Mouse (Mus musculus): ENCODE measurements around the gene Rest. TPM values are rescaled to one million over a fixed set of nuclear protein-coding genes. Genes with fewer than 3 reads are reported as not detected.
A peak's percentile ranks its signal among the peaks of the same experiment; 100 is the strongest.

Rest gene
- polyA plus RNA-seq, 1 experiment from 2014 or later = 20.5 TPM

- no peaks in the 10 kb centered on the region for H3K36me3 ChIP-seq
- H3K9me3 ChIP-seq = no peaks in the 10 kb centered on the region
- H3K4me3 ChIP-seq = no peak overlapping the region
- 75% methylated on average over 9 of the region's 9 CpGs for WGBS
- no peak overlapping the region for H3K9ac ChIP-seq (replicated peaks)
- H3K27me3 ChIP-seq = no peaks in the 10 kb centered on the region
- no peak overlapping the region for H3K4me2 ChIP-seq (replicated peaks)
- no peak overlapping the region for H3K27ac ChIP-seq (replicated peaks)
- peaks cover 8% of the 10 kb centered on the region for H3K4me1 ChIP-seq
- no peak for ATAC-seq (ENCODE audit: low FRiP score, low read depth)
Observed at GRCm38 (mm10) chr5:77250083-77250482, 15.2 kb upstream of the Rest start.

DNA sequence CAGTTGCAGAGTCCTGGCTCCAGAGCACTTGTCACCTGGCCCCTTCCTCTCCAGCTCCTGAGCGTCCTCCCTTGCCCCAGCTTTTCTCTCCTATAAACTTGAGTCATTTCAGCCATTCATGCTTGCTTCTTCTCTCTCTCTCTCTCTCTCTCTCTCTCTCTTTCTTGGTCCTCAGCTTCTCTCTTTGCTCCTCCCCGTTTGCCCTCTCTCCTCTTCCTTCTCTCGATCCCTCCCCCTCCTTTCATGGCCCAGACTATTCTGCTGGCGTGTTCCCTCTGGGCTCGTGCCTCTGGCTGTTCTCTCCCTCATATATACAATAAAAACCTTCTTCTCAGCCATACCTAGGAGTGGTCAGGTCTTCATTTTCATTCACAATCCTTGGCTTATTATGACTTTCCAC is 13.6 kb upstream of the Rest start:
- H3K4me1 ChIP-seq = no peaks in the 10 kb centered on the region
- no peak overlapping the region for H3K9ac ChIP-seq (replicated peaks)
- 45% methylated on average over 5 of the region's 5 CpGs for WGBS
- H3K27me3 ChIP-seq = no peaks in the 10 kb centered on the region
- H3K9me3 ChIP-seq = no peaks in the 10 kb centered on the region
- no peak overlapping the region for H3K4me3 ChIP-seq
- no peak overlapping the region for H3K27ac ChIP-seq (replicated peaks)
- no peak overlapping the region for H3K4me2 ChIP-seq (replicated peaks)
- no peak for ATAC-seq (ENCODE audit: low FRiP score, low read depth)
- H3K36me3 ChIP-seq = no peaks in the 10 kb centered on the region

DNA sequence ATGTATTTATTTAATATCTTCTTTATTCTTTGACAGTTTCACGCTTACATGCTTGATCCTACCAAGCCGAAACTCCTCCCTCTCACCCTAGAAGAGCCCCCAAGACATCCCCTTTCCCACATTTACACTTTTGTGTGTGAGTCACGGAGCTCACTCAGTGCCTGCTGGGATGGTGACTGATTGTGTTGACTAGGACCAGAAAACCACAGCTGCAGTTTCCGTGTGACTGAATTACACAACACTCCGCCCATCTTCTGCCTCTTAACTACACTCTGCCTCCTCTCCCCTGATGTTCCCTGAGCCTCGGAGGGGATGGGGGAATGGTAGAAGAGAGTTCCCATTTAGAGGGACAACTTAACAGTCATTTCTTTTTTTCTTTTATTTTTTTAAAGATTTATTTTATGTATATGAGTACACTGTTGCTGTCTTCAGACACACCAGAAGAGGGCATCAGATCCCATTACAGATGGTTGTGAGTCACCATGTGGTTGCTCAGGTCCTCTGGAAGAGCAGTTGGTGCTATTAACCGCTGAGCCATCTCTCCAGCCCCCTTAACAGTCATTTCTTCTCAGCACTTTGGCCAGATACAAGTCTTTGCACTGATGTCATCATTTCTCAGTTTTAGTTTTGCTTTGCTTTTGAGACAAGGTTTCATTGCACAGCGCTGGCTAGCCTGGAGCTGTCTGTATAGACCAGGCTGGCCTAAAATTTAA is 13.0 kb upstream of the Rest start:
- H3K9me3 ChIP-seq = no peaks in the 10 kb centered on the region
- no peak for ATAC-seq (ENCODE audit: low FRiP score, low read depth)
- H3K27ac ChIP-seq (replicated peaks) = no peak overlapping the region
- H3K4me3 ChIP-seq = no peak overlapping the region
- no peaks in the 10 kb centered on the region for H3K4me1 ChIP-seq
- H3K36me3 ChIP-seq = no peaks in the 10 kb centered on the region
- H3K4me2 ChIP-seq (replicated peaks) = no peak overlapping the region
- 71% methylated on average over 8 of the region's 8 CpGs for WGBS
- no peaks in the 10 kb centered on the region for H3K27me3 ChIP-seq
- H3K9ac ChIP-seq (replicated peaks) = no peak overlapping the region

GRCm38 (mm10) chr5:77253154-77253553 is 12.1 kb upstream of the Rest start:
- ATAC-seq (ENCODE audit: low FRiP score, low read depth) = no peak
- 82% methylated on average over 1 of the region's 1 CpGs for WGBS
- H3K4me3 ChIP-seq = no peak overlapping the region
- no peaks in the 10 kb centered on the region for H3K4me1 ChIP-seq
- H3K27me3 ChIP-seq = no peaks in the 10 kb centered on the region
- no peak overlapping the region for H3K9ac ChIP-seq (replicated peaks)
- no peak overlapping the region for H3K27ac ChIP-seq (replicated peaks)
- H3K36me3 ChIP-seq = no peaks in the 10 kb centered on the region
- no peak overlapping the region for H3K4me2 ChIP-seq (replicated peaks)
- no peaks in the 10 kb centered on the region for H3K9me3 ChIP-seq

GRCm38 (mm10) chr5:77254402-77254801 is 10.9 kb upstream of the Rest start:
- no peaks in the 10 kb centered on the region for H3K4me1 ChIP-seq
- no peak overlapping the region for H3K4me2 ChIP-seq (replicated peaks)
- no peaks in the 10 kb centered on the region for H3K9me3 ChIP-seq
- H3K9ac ChIP-seq (replicated peaks) = no peak overlapping the region
- H3K27ac ChIP-seq (replicated peaks) = no peak overlapping the region
- 63% methylated on average over 3 of the region's 3 CpGs for WGBS
- no peak overlapping the region for H3K4me3 ChIP-seq
- H3K27me3 ChIP-seq = peaks cover under 1% of the 10 kb centered on the region; the same call in 1 of the 2 replicates
- no peak for ATAC-seq (ENCODE audit: low FRiP score, low read depth)
- H3K36me3 ChIP-seq = no peaks in the 10 kb centered on the region

GRCm38 (mm10) chr5:77257603-77258002 is 7.7 kb upstream of the Rest start:
- no peak overlapping the region for H3K4me2 ChIP-seq (replicated peaks)
- no peak overlapping the region for H3K27ac ChIP-seq (replicated peaks)
- H3K9ac ChIP-seq (replicated peaks) = no peak overlapping the region
- H3K4me3 ChIP-seq = no peak overlapping the region
- WGBS = 81% methylated on average over 3 of the region's 3 CpGs
- no peak for ATAC-seq (ENCODE audit: low FRiP score, low read depth)
- no peaks in the 10 kb centered on the region for H3K9me3 ChIP-seq
- no peaks in the 10 kb centered on the region for H3K36me3 ChIP-seq
- peaks cover 16% of the 10 kb centered on the region for H3K27me3 ChIP-seq
- peaks cover 16% of the 10 kb centered on the region for H3K4me1 ChIP-seq

- H3K9ac ChIP-seq (replicated peaks) = no peak overlapping the region
- no peak overlapping the region for H3K27ac ChIP-seq (replicated peaks)
- peaks cover 24% of the 10 kb centered on the region for H3K27me3 ChIP-seq
- ATAC-seq (ENCODE audit: low FRiP score, low read depth) = no peak
- no peaks in the 10 kb centered on the region for H3K36me3 ChIP-seq
- no peak overlapping the region for H3K4me3 ChIP-seq
- H3K4me2 ChIP-seq (replicated peaks) = no peak overlapping the region
- H3K9me3 ChIP-seq = no peaks in the 10 kb centered on the region
- peaks cover 16% of the 10 kb centered on the region for H3K4me1 ChIP-seq
Observed at GRCm38 (mm10) chr5:77259315-77259714, 6.0 kb upstream of the Rest start.

- no peak for ATAC-seq (ENCODE audit: low FRiP score, low read depth)
- Histone ChIP-seq H3K36me3 (no peaks in the 10 kb centered on the region), H3K4me2 (replicated peaks) (no peak overlapping the region), H3K27ac (replicated peaks) (no peak overlapping the region), H3K9me3 (no peaks in the 10 kb centered on the region), H3K9ac (replicated peaks) (no peak overlapping the region), H3K4me1 (peaks cover 16% of the 10 kb centered on the region), H3K27me3 (peaks cover 26% of the 10 kb centered on the region), H3K4me3 (no peak overlapping the region)
- 52% methylated on average over 6 of the region's 6 CpGs for WGBS
Observed at GRCm38 (mm10) chr5:77260141-77260540, 5.2 kb upstream of the Rest start.

GRCm38 (mm10) chr5:77261137-77261536 is 4.2 kb upstream of the Rest start:
- WGBS = 71% methylated on average over 4 of the region's 4 CpGs
- H3K4me2 ChIP-seq (replicated peaks) = no peak overlapping the region
- H3K27ac ChIP-seq (replicated peaks) = no peak overlapping the region
- ATAC-seq (ENCODE audit: low FRiP score, low read depth) = no peak
- no peak overlapping the region for H3K9ac ChIP-seq (replicated peaks)
- H3K4me3 ChIP-seq = no peak overlapping the region
- H3K9me3 ChIP-seq = no peaks in the 10 kb centered on the region
- peaks cover 16% of the 10 kb centered on the region for H3K4me1 ChIP-seq
- H3K27me3 ChIP-seq = peaks cover 26% of the 10 kb centered on the region
- no peaks in the 10 kb centered on the region for H3K36me3 ChIP-seq

DNA sequence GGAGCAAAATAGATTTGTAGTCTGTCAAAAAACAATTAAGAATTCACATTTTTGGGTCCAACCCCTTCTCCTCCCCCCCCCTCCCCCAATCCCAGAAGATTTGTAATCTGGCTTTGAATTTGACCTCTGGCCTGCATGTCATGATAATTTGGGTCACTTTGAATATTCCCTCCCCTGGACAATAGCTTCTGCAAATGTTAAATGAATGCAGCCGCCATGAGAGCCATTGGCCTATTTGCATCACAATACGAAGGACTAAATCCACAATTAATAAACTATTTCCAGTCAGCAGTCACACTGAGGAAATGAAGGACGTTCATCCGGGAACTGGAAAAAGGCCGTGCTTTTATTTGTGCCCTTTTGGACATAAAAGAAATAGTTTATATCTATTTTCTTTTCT is 3.2 kb upstream of the Rest start:
- 14% methylated on average over 5 of the region's 5 CpGs for WGBS
- ATAC-seq (ENCODE audit: low FRiP score, low read depth) = no peak

DNA sequence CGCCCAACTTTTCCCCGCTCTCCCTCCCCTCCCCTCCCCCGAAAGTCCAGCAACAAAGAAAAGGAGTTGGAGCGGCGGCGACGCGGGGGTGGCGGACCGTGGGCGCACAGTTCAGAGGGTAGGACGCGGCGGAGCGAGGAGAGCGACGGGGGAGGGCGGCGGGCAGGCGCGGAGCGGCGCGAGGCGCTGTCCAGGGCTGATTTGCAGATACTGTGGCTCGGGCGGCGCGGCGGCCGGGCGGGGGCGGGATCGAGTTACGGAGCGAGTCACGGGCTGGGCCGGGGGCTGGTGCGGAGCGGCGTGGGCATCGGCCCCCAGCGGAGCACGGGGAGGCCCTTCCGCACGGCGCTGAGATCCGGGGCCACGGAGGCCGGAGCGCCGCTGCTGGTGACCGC is 377 bp downstream of the Rest start:
- Histone ChIP-seq H3K4me1 (peaks cover 24% of the 10 kb centered on the region), H3K9me3 (0 out of 2 replicates have a peak, but pooled peaks cover 2% of the 10 kb centered on the region), H3K36me3 (peaks cover 20% of the 10 kb centered on the region), H3K4me2 (replicated peaks) (peak overlapping the region; percentile 84), H3K4me3 (peak overlapping the region; percentile 86), H3K27me3 (peaks cover 16% of the 10 kb centered on the region), H3K27ac (replicated peaks) (peak overlapping the region; percentile 88), H3K9ac (replicated peaks) (peak overlapping the region; percentile 90)
- WGBS = under 1% methylated on average over 42 of the region's 53 CpGs
- ATAC-seq (ENCODE audit: low FRiP score, low read depth) = peak; percentile 79

More for the DNA sequence above, 3.2 kb upstream of the Rest start:
- Histone ChIP-seq H3K4me2 (replicated peaks) (no peak overlapping the region), H3K9ac (replicated peaks) (no peak overlapping the region), H3K27me3 (peaks cover 26% of the 10 kb centered on the region), H3K27ac (replicated peaks) (no peak overlapping the region), H3K36me3 (no peaks in the 10 kb centered on the region), H3K4me3 (no peak overlapping the region), H3K4me1 (peaks cover 18% of the 10 kb centered on the region), H3K9me3 (no peaks in the 10 kb centered on the region)

DNA sequence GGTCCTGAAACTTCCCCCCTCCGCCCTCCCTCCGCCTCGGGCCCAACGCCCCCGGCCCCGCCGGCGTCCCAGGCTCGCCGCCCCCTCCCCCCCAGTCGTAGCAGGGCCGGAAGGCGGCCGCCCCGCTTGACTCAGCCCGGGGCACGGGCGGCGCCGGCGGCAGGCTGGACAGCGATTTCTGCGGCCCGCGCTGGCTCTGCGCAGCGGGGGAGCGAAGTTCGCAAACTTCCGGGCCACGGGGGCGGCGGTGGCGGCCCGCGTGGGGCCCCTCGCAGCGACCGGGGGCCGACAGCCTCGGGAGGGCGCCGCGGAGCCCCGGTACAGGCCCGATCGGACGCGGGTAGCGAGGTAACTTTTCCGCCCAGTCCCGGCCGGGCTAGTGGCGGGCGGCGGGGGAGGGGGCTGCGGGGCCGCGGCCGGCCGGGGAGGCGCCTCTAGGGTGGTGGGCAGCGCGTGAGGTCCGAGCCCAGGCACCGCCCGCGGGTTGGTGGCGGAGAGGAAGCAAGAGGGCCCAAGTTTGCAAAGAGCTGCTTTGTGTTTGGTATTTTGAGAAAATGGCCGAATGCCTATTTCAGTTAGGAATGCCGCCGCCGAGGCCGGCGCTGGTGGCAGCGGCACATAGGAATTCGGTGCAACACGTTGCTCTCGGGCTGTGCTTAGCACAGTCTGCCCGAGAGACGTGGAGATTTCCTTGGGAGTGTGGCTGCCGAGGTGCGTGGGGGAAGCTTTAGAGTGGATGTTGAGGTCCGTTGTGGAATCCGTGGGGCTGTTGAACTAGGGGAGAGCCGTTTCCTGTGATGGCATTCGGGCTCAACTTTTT is 985 bp downstream of the Rest start:
- Histone ChIP-seq H3K27me3 (peaks cover 10% of the 10 kb centered on the region), H3K4me1 (peaks cover 21% of the 10 kb centered on the region), H3K9ac (replicated peaks) (peak overlapping the region; percentile 90), H3K36me3 (peaks cover 26% of the 10 kb centered on the region), H3K4me3 (peak overlapping the region; percentile 86), H3K27ac (replicated peaks) (peak overlapping the region; percentile 88), H3K9me3 (0 out of 2 replicates have a peak, but pooled peaks cover 2% of the 10 kb centered on the region), H3K4me2 (replicated peaks) (peak overlapping the region; percentile 84)
- under 1% methylated on average over 83 of the region's 87 CpGs for WGBS
- ATAC-seq (ENCODE audit: low FRiP score, low read depth) = peak; percentile 60

Data from midbrain, embryonic 12.5 days (tissue).